Mouse (Mus musculus) lung, adult 2 months (tissue): Measurements from ENCODE around the gene Rgs1. TPM values are rescaled to one million over a fixed set of nuclear protein-coding genes. Genes with fewer than 3 reads are reported as not detected.

Source experiments
- DNase-seq: peaks from one replicate; pipeline ENCODE4 v3.0.0; 2022
- H3K4me1 ChIP-seq: fragments of 200-500 bp; 2 replicates; pipeline ENCODE4 v1.6.1; 2011; ENCODE audit warnings: low read length; ENCODE audit not compliant: control insufficient read depth, insufficient read depth
- H3K4me3 ChIP-seq: fragments of 200-500 bp; replicated peaks from 2 replicates; pipeline ENCODE3; 2011; ENCODE audit warnings: low read depth, mild to moderate bottlenecking, control low read depth, low read length; ENCODE audit errors: extremely low read depth
- CTCF ChIP-seq: fragments of 200-500 bp; IDR thresholded peaks from 2 replicates; pipeline ENCODE4 v1.5.1; 2011; ENCODE audit warnings: mild to moderate bottlenecking, low read length, control low read depth; ENCODE audit not compliant: insufficient read depth
- POLR2A ChIP-seq: fragments of 200-500 bp; IDR thresholded peaks from 2 replicates; pipeline ENCODE4 v1.6.1; 2011; ENCODE audit warnings: low read depth, mild to moderate bottlenecking, control low read depth, low read length, borderline replicate concordance; ENCODE audit errors: extremely low read depth
- WGBS: fragments of 180-500 bp; shearing (Covaris S2); methylation state at CpG from one replicate; pipeline ENCODE4 v1.1.7; 2018; 5-methylcytosine and 5-hydroxymethylcytosine counted together
- polyA plus RNA-seq: library from polyadenylated mRNA; depleted of rRNA; stranded (reverse); fragments of >200 nt; gene quantifications from 2 replicates; pipeline ENCODE4 v1.2.3, GENCODE M21; 2012

The Rgs1 gene
- polyA plus RNA-seq, 1 experiment = 0.09 TPM

DNA sequence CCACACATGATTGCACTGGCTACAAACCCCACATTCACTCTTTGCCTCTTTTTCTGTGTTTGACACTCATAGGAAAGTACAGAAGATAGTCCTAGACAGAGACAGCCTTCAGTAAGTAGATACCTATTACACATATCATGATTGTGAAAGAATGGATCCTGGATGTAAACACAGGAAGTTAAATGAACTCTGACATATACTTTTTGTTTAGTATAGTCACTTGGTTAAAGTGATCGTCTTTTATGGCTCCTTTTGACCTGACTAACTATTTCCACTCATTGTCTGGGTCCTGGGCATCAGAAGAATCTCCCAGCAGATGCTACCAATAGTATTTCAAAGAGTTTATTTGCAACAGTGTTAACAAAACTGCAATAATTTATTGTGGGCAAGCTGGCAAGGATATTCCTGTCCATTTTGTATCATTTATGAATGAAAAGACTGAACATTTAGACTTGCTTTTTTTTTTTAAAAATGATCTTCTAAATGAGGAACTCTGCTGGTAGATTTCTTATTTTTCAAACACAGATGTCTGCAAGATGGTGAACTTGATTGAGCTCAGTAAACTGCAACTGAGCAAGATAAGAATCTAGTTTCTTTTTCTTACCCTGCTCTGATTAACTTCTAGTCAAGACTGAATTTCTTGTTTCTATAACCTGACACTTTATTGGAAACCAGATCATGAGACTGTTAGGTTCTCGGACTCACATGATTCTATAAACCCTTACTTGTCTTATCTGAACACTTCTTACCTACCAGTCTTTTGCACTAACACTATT is 7.7 kb upstream of the Rgs1 start:
- no peak for TF ChIP-seq CTCF
- Histone ChIP-seq H3K4me1 (no peaks in the 10 kb centered on the region), H3K4me3 (no peak overlapping the region)
- 42% methylated on average over 2 of the region's 2 CpGs for WGBS
- DNase-seq = no peak

DNA sequence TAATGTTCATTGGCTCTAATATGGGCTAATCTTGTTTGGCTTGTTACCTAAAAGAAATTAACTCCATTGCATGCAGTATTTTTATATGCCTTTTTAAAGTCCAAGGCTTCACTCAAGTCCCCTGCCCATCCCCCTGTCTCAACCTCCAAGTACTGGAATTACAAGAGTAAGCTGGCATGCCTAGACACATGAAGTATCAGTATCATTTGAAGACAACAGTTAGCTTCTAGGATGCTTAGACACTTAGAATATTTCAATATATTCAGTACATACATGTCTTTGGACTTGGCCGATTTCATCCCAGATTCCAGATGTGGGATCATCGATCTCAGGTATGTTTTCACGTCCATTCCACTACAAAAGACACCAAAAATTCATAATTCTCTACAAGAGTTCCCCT is 836 bp downstream of the Rgs1 start:
- DNase-seq = no peak
- no peak overlapping the region for H3K4me3 ChIP-seq
- TF ChIP-seq POLR2A (no peak), CTCF (no peak)
- 83% methylated on average over 3 of the region's 3 CpGs for WGBS
- H3K4me1 ChIP-seq = no peaks in the 10 kb centered on the region

DNA sequence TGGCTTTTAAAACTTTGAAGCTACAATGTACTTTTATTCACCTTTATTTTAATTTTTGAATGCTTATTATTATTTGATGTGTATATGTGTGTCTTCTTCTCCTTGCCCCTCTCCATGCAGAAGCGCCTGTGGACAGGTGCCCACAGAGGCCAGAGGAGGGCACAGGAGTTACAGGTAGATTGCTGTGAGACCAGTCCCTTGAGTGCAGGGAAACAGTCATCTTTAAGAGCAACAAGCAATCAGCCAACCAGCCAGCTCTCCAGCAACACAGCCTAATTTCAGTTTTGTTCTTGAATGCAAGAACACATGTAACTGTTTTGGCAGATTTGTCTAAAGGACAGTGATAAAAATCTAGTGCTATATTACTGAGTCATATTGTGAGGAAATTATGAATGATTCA is 1.7 kb downstream of the Rgs1 start:
- H3K4me1 ChIP-seq = no peaks in the 10 kb centered on the region
- no peak for DNase-seq
- TF ChIP-seq CTCF (no peak), POLR2A (no peak)
- no peak overlapping the region for H3K4me3 ChIP-seq
- WGBS = 86% methylated on average over 1 of the region's 1 CpGs

DNA sequence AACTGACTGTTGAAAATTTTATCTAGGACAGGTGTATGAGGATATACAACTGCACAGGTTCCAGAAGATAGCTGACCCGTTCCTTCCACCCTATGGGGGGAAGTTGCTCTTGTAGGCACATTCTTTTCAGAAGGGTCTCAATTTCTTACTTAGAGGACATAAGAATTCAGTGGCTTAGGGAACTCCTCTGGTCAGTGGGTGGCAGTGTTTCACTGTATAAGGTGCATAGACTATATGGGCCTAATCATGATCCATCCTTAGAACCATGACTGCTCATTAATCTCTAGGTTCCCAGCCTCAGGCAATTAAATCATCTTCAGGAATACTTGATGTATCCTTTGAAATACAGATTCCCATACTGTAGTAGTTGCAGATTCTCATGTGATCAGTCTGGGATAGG is 5.5 kb downstream of the Rgs1 start:
- WGBS = 47% methylated on average over 1 of the region's 1 CpGs
- no peak for DNase-seq
- Histone ChIP-seq H3K4me1 (no peaks in the 10 kb centered on the region), H3K4me3 (no peak overlapping the region)
- TF ChIP-seq CTCF (no peak), POLR2A (no peak)

DNA sequence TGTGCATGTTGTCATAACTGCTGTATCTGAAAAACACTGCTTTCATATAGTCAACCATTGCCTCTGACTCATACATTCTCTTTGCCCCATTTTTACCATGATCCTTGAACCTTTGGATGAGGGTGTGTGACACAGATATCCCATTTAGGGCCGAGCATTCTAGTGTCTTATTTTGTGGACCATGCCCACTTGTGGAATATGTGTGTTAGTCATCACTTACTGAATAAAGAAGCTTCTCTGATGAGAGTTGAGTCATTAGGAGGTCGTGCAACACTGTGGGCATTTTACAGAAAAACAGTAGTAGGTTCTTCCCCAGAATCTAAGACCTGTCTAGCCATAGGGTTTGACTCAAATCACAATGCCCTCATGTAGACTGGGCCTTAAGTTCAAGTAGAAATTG is 9.8 kb downstream of the Rgs1 start:
- TF ChIP-seq POLR2A (no peak), CTCF (no peak)
- no peak for DNase-seq
- WGBS = 69% methylated on average over 2 of the region's 2 CpGs
- Histone ChIP-seq H3K4me3 (no peak overlapping the region), H3K4me1 (no peaks in the 10 kb centered on the region)

DNA sequence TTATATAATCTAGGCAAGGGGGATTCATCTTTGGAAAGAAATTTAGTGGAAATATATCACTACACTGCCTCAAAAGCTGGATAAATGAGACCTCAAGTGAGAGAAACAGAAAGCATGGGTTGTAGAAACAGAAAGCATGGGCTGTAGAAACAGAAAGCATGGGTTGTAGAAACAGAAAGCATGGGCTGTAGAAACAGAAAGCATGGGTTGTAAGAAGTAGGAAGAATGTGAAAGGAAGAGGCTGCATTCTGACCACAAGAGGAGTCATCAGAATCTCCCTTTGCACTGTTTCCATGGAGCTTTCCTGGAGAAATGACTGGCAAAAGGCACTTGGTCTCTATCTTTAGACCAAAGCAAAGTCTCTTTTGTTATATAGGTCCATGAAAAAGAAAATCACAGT is 33.8 kb downstream of the Rgs1 start:
- Histone ChIP-seq H3K4me1 (no peaks in the 10 kb centered on the region), H3K4me3 (no peak overlapping the region)
- no peak for DNase-seq
- TF ChIP-seq CTCF = no peak
- TF ChIP-seq POLR2A = no peak

DNA sequence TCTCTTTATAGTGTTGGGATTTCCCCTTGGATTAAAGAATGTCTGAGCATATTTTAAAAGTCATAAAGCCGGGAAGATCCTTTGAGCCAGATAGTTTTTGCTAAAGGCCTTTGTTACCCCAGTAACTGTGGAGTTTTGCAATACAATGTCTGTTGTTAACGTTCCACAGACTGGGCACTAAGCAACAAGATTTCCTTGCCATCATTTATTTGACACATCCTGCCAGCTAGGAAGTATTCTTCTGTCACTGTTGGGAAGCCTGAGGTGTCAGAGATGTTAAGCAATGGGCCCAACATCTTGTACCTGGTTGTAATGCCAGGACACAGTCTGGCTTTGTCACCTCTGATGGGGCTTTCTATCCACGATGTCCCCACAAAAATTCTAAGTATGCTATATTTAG is 38.1 kb downstream of the Rgs1 start:
- WGBS = 50% methylated on average over 3 of the region's 3 CpGs
- Histone ChIP-seq H3K4me3 (no peak overlapping the region), H3K4me1 (no peaks in the 10 kb centered on the region)
- TF ChIP-seq CTCF (no peak), POLR2A (no peak)
- no peak for DNase-seq

DNA sequence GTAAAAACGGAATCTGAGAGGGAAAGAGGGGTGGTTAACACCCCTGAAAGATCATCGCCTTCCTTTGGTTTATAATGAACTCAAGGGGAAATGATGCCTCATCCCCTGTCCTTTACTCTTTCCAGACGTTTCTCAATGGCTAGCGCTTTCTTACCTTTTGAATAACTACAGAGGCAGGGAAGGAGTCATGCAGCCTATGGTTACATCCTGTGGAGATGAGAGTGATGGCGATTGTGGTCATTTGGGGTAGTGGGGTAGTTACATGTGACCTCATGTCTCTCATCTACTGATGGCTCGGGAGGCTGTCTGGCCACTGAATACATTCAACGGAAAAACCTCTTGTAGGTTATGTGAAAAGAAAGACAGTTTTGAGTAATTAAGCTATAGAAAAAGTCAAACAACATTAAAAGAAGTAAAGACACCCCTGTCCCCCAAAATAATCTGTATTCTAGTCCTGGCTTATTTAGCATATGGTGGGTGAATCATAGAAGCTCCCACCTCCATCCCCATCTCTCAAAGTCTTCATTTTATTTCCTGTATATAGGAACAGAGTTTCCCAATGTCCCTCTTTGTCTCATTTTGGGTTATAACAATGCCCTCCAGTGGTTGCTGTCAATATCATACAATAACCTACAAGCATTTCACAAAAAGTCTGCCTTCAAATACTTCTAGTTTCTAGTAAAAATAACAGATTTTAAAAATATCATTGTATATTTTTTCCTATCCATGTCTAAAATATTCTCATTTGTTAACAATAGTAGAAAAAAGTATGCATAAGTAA is 42.6 kb downstream of the Rgs1 start:
- 69% methylated on average over 7 of the region's 7 CpGs for WGBS
- TF ChIP-seq POLR2A (no peak), CTCF (no peak)
- no peak for DNase-seq
- H3K4me1 ChIP-seq = no peaks in the 10 kb centered on the region
- H3K4me3 ChIP-seq = no peak overlapping the region

DNA sequence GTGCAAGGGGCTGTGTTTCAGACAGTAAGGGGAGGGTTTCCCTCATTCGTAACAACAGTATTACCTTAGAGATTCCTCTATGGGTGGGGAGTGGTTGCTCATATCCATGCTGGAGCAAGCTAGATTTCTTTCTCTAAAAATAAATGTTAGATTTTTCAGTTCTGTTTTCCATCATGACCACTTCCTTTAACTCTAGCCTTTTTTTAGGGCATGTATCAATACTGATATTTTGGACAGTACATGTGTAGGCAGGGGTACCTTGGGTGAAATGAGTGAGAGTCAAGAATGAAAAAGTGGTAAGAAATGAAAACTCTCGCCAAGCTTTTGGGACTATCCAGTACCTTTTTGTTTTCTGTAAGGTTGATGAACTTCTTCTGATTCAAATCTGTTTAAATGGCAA is 44.3 kb downstream of the Rgs1 start:
- no peak for DNase-seq
- Histone ChIP-seq H3K4me1 (no peaks in the 10 kb centered on the region), H3K4me3 (no peak overlapping the region)
- 83% methylated on average over 2 of the region's 2 CpGs for WGBS
- TF ChIP-seq POLR2A (no peak), CTCF (no peak)

DNA sequence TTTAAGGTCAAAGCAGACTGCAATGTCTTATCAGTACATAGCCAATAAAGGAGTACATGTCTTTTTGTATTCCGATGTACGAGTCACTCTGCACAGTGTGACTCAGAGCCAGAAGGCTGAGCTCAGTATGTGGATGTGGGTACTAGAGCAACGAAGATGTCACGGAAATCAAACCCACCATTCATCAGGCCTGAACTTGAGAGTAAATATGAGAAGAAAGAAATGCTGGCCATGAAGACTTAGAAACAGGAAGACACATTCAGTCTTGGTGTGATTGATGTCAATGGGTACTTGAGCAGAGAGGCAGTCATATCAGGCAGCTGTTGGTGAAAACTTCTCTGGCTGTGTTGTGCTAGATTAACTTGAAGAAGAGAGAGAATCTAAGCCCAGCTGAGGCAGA is 46.1 kb downstream of the Rgs1 start:
- 63% methylated on average over 4 of the region's 4 CpGs for WGBS
- H3K4me3 ChIP-seq = no peak overlapping the region
- DNase-seq = no peak
- no peak for TF ChIP-seq CTCF
- no peak for TF ChIP-seq POLR2A
- H3K4me1 ChIP-seq = no peaks in the 10 kb centered on the region
